Mouse (Mus musculus) testis, adult 2 months (tissue): ENCODE results near the gene Map2k3. TPM values are rescaled to one million over a fixed set of nuclear protein-coding genes. Genes with fewer than 3 reads are reported as not detected.

ENCODE experiments used
- H3K27ac ChIP-seq: fragments of 200-500 bp; 2 replicates; pipeline ENCODE4 v1.5.1; 2012; ENCODE audit warnings: low read depth, low read length; ENCODE audit not compliant: control insufficient read depth, insufficient read depth
- H3K27me3 ChIP-seq: fragments of 200-500 bp; 2 replicates; pipeline ENCODE4 v1.6.1; 2012; ENCODE audit warnings: mild to moderate bottlenecking, low read length, moderate library complexity; ENCODE audit not compliant: control insufficient read depth, insufficient read depth
- H3K36me3 ChIP-seq: fragments of 200-500 bp; 2 replicates; pipeline ENCODE4 v1.6.1; 2012; ENCODE audit warnings: mild to moderate bottlenecking, low read length; ENCODE audit not compliant: control insufficient read depth, insufficient read depth
- H3K4me1 ChIP-seq: fragments of 200-500 bp; 2 replicates; pipeline ENCODE4 v1.6.1; 2012; ENCODE audit warnings: low read length; ENCODE audit not compliant: control insufficient read depth, insufficient read depth
- H3K4me3 ChIP-seq: fragments of 200-500 bp; 2 replicates; pipeline ENCODE4 v1.5.1; 2012; ENCODE audit warnings: low read depth, mild to moderate bottlenecking, low read length, moderate library complexity, mixed read lengths; ENCODE audit not compliant: control insufficient read depth
- CTCF ChIP-seq: fragments of 200-500 bp; IDR thresholded peaks from 2 replicates; pipeline ENCODE4 v1.5.1; 2012; ENCODE audit warnings: low read depth, mild to moderate bottlenecking, inconsistent platforms, low read length, moderate library complexity; ENCODE audit not compliant: control insufficient read depth, insufficient read depth, insufficient replicate concordance
- POLR2A ChIP-seq: fragments of 200-500 bp; IDR thresholded peaks from 2 replicates; pipeline ENCODE4 v1.6.1; 2012; ENCODE audit warnings: low read depth, mild to moderate bottlenecking, inconsistent platforms, low read length, moderate library complexity; ENCODE audit not compliant: control insufficient read depth
- polyA plus RNA-seq: library from polyadenylated mRNA; depleted of rRNA; stranded (reverse); fragments of >200 nt; gene quantifications from 2 replicates; pipeline ENCODE4 v1.2.3, GENCODE M21; 2012

Gene Map2k3
- polyA plus RNA-seq, 1 experiment = 36.6 TPM

- Histone ChIP-seq H3K27me3 (no peaks in the 10 kb centered on the region), H3K4me3 (peak overlapping the region; percentile 97), H3K4me1 (peaks cover 20% of the 10 kb centered on the region), H3K27ac (peak overlapping the region; percentile 97), H3K36me3 (no peaks in the 10 kb centered on the region)
- TF ChIP-seq POLR2A (peak; percentile 76), CTCF (no peak)
Observed at GRCm38 (mm10) chr11:60913301-60914196, 18.3 kb upstream of the Map2k3 start.

- H3K27me3 ChIP-seq = no peaks in the 10 kb centered on the region
Observed at GRCm38 (mm10) chr11:60914491-60914890, 17.3 kb upstream of the Map2k3 start, which contains the start of gene Natd1. Natd1 (minus strand) TSS chr11:60914750.

GRCm38 (mm10) chr11:60915201-60915600, 16.6 kb upstream of the Map2k3 start:
- no peaks in the 10 kb centered on the region for H3K27me3 ChIP-seq
- peaks cover 20% of the 10 kb centered on the region for H3K4me1 ChIP-seq
- no peak overlapping the region for H3K27ac ChIP-seq
- H3K4me3 ChIP-seq = no peak overlapping the region
- TF ChIP-seq POLR2A (no peak), CTCF (no peak)
- no peaks in the 10 kb centered on the region for H3K36me3 ChIP-seq

More at GRCm38 (mm10) chr11:60914491-60914890, 17.3 kb upstream of the Map2k3 start, which contains the start of gene Natd1:
- Histone ChIP-seq H3K27ac (peak within 1 kb of the TSS; percentile 97), H3K4me1 (peaks cover 20% of the 10 kb centered on the region), H3K4me3 (peak within 1 kb of the TSS; percentile 97), H3K36me3 (no peaks in the 10 kb centered on the region)
- TF ChIP-seq CTCF (no peak), POLR2A (no peak)

GRCm38 (mm10) chr11:60920021-60920420, 11.8 kb upstream of the Map2k3 start:
- no peak overlapping the region for H3K4me3 ChIP-seq
- no peaks in the 10 kb centered on the region for H3K27me3 ChIP-seq
- H3K27ac ChIP-seq = no peak overlapping the region
- no peaks in the 10 kb centered on the region for H3K36me3 ChIP-seq
- H3K4me1 ChIP-seq = peaks cover 6% of the 10 kb centered on the region; the same call in 1 of the 2 replicates
- TF ChIP-seq POLR2A (no peak), CTCF (no peak)

- Histone ChIP-seq H3K4me1 (peaks cover 2% of the 10 kb centered on the region; the same call in 1 of the 2 replicates), H3K27me3 (no peaks in the 10 kb centered on the region), H3K27ac (no peak overlapping the region), H3K4me3 (no peak overlapping the region), H3K36me3 (no peaks in the 10 kb centered on the region)
- TF ChIP-seq CTCF = no peak
- no peak for TF ChIP-seq POLR2A
Observed at GRCm38 (mm10) chr11:60922195-60922594, 9.6 kb upstream of the Map2k3 start.

- H3K27ac ChIP-seq = no peak overlapping the region
- H3K4me1 ChIP-seq = peaks cover 5% of the 10 kb centered on the region
- H3K36me3 ChIP-seq = no peaks in the 10 kb centered on the region
- H3K4me3 ChIP-seq = no peak overlapping the region
- TF ChIP-seq POLR2A = no peak
- H3K27me3 ChIP-seq = no peaks in the 10 kb centered on the region
Observed at GRCm38 (mm10) chr11:60922964-60923363, 8.9 kb upstream of the Map2k3 start.

- H3K27ac ChIP-seq = no peak overlapping the region
- TF ChIP-seq POLR2A = no peak
- TF ChIP-seq CTCF = no peak
Observed at GRCm38 (mm10) chr11:60924498-60924897, 7.3 kb upstream of the Map2k3 start.

More at GRCm38 (mm10) chr11:60924498-60924897, 7.3 kb upstream of the Map2k3 start:
- Histone ChIP-seq H3K27me3 (no peaks in the 10 kb centered on the region), H3K4me3 (no peak overlapping the region), H3K4me1 (peaks cover 5% of the 10 kb centered on the region), H3K36me3 (no peaks in the 10 kb centered on the region)
